Mouse (Mus musculus): ENCODE results near the gene Cd96. TPM values are rescaled to one million over a fixed set of nuclear protein-coding genes. Genes with fewer than 3 reads are reported as not detected.

Cd96 gene
- polyA plus RNA-seq, 1 experiment from 2014 or later: 0.21 TPM

Other genes starting within 250 kb of the Cd96 start
- 42.1 and 46.2 TPM in 2 replicates for gene Phldb2, start 166.7 kb downstream of the Cd96 start, polyA plus RNA-seq (2015; fragmentation: Nextera tagmentation; extraction: Ambion mirVana)
- gene Plcxd2, start 110.0 kb downstream of the Cd96 start, polyA plus RNA-seq (2015; fragmentation: Nextera tagmentation; extraction: Ambion mirVana): 1.4 TPM in 2 replicates
- gene Gm4737, start 34.8 kb upstream of the Cd96 start, polyA plus RNA-seq (2015; fragmentation: Nextera tagmentation; extraction: Ambion mirVana): 2.7 and 5.0 TPM in 2 replicates

Measured in embryonic facial prominence, embryonic 15.5 days (tissue).